ENCODE assay signal across 11 mouse cellular contexts in genomic region chr12:8402084-8402483, GRCm38 (mm10).
DNase-seq lines count a peak whose midpoint lies in the region; ATAC-seq and TF ChIP-seq lines count a peak whose summit lies in the region.
"Had no signal": no experiment of that assay in that cellular context is flagged by ENCODE, and none has a peak within 500 bp of the region (broad histone marks: within the 10 kb centered on the region; RNA-seq: fewer than 3 reads in every experiment).

No protein-coding gene starts in this region.

- intact Hi-C loops in heart, adult 2 months (cut with DNase I), result loop anchor here (5.0 kb wide), 1 partner anchor 40 kb away; no protein-coding TSS in a partner anchor

- H3K9me3 ChIP-seq in heart, postnatal 0 days (replicated peaks; ENCODE audit: control insufficient read depth, low read length), result no peaks in the 10 kb centered on the region
- H3K9me3 ChIP-seq in embryonic facial prominence, embryonic 10.5 days, result 0 out of 2 replicates have a peak, but pooled peaks cover 3% of the 10 kb centered on the region

- no peak overlapping the region for H3K9ac ChIP-seq in heart, postnatal 0 days (replicated peaks; ENCODE audit: low read depth, low read length)
- no peak overlapping the region for H3K9ac ChIP-seq in heart, adult 2 months (ENCODE audit: low read depth, low read length)

- H3K4me1 ChIP-seq in heart, postnatal 0 days (ENCODE audit: control insufficient read depth, insufficient read depth), result peaks cover 11% of the 10 kb centered on the region
- H3K4me1 ChIP-seq in heart, adult 2 months (ENCODE audit: control insufficient read depth, insufficient read depth, low read length), result peaks cover 9% of the 10 kb centered on the region
- peaks cover 21% of the 10 kb centered on the region for H3K4me1 ChIP-seq in embryonic facial prominence, embryonic 10.5 days

- no peak for TF ChIP-seq EP300 in heart, postnatal 0 days (IDR thresholded peaks at IDR 0.05; ENCODE audit: low read depth)
- no peak for TF ChIP-seq EP300 in heart, adult 2 months (IDR thresholded peaks at IDR 0.05; ENCODE audit: insufficient read depth, low read depth, low read length)

- no peak overlapping the region for H3K4me3 ChIP-seq in heart, postnatal 0 days (ENCODE audit: low read depth, low read length)
- H3K4me3 ChIP-seq in heart, adult 2 months, result no peak overlapping the region
- no peak overlapping the region for H3K4me3 ChIP-seq in embryonic facial prominence, embryonic 10.5 days

- H3K79me2 ChIP-seq in heart, adult 2 months (replicated peaks; ENCODE audit: control insufficient read depth, insufficient read depth, low read length), result no peaks in the 10 kb centered on the region

- TF ChIP-seq POLR2A in heart, adult 2 months (IDR thresholded peaks at IDR 0.05; ENCODE audit: insufficient read depth, low read depth, low read length), result no peak

- no peak for DNase-seq in heart, postnatal 0 days (ENCODE audit: low spot score)
- no peak for DNase-seq in heart, adult 2 months
- DNase-seq in Muller cell, postnatal 12 days (ENCODE audit: inconsistent ontology term), result peak; percentile 81
- DNase-seq in embryonic facial prominence, embryonic 10.5 days (ENCODE audit: low spot score), result peak; percentile 63
- DNase-seq in kidney, postnatal 4 days, result peak; percentile 59 to 73
- DNase-seq in gastrocnemius, postnatal 10 days, result no peak
- DNase-seq in thymus, postnatal 14 days, result no peak
- DNase-seq: adrenal gland, postnatal 25 days; cerebellum, postnatal 25 days; gastrocnemius, postnatal 25 days had no signal

- H3K27ac ChIP-seq in heart, postnatal 0 days (ENCODE audit: low read depth), result no peak overlapping the region
- no peak overlapping the region for H3K27ac ChIP-seq in heart, adult 2 months
- H3K27ac ChIP-seq in embryonic facial prominence, embryonic 10.5 days (replicated peaks), result peak overlapping the region; percentile 75

- no peak for TF ChIP-seq CTCF in heart, postnatal 0 days (IDR thresholded peaks at IDR 0.05; ENCODE audit: low read depth)
- TF ChIP-seq CTCF in heart, adult 2 months (IDR thresholded peaks at IDR 0.05), result no peak

- H3K4me2 ChIP-seq in heart, postnatal 0 days (ENCODE audit: low read depth, low read length), result no peak overlapping the region

- 34% methylated on average over 5 of the region's 5 CpGs for WGBS in heart, postnatal 0 days
- WGBS in heart, adult 2 months, result 50% methylated on average over 5 of the region's 5 CpGs
- WGBS in embryonic facial prominence, embryonic 10.5 days, result 9% methylated on average over 5 of the region's 5 CpGs

- H3K27me3 ChIP-seq in heart, postnatal 0 days (ENCODE audit: control insufficient read depth, insufficient read depth, low read length), result no peaks in the 10 kb centered on the region
- no peaks in the 10 kb centered on the region for H3K27me3 ChIP-seq in heart, adult 2 months (ENCODE audit: control insufficient read depth, insufficient read depth, low read length)
- H3K27me3 ChIP-seq in embryonic facial prominence, embryonic 10.5 days (replicated peaks; ENCODE audit: low read depth, poor library complexity, severe bottlenecking), result no peaks in the 10 kb centered on the region

- peak; percentile 66 for ATAC-seq in heart, postnatal 0 days (ENCODE audit: insufficient read depth, low read depth)
- no peak for ATAC-seq in activated CD4-positive, CD25-positive, alpha-beta regulatory T cell, adult 4 months

- H3K36me3 ChIP-seq in heart, postnatal 0 days (replicated peaks; ENCODE audit: control insufficient read depth, insufficient read depth, low read length), result no peaks in the 10 kb centered on the region
- 0 out of 2 replicates have a peak, but pooled peaks cover 2% of the 10 kb centered on the region for H3K36me3 ChIP-seq in heart, adult 2 months (ENCODE audit: control insufficient read depth, insufficient read depth, low read length)
- no peaks in the 10 kb centered on the region for H3K36me3 ChIP-seq in embryonic facial prominence, embryonic 10.5 days (replicated peaks)

Comparison
In these comparisons a context has a peak if more than half of its experiments do, and no peak if none do; other contexts are left out.
1. DNase-seq: peak in Muller cell, postnatal 12 days (single experiment), embryonic facial prominence, embryonic 10.5 days (single experiment) and kidney, postnatal 4 days (2 of 2); none in heart, postnatal 0 days (single experiment), heart, adult 2 months (0 of 2), gastrocnemius, postnatal 10 days (single experiment) and thymus, postnatal 14 days (single experiment).